Mouse (Mus musculus): Measurements from ENCODE around the gene Dazap1. TPM values are rescaled to one million over a fixed set of nuclear protein-coding genes. Genes with fewer than 3 reads are reported as not detected.

The Dazap1 gene
- total and polyA plus RNA-seq, 3 experiments, result 159 to 236 TPM; not detected in 1

- peaks cover 0 to 19% of the 10 kb centered on the region in 2 experiments; a peak in 3 of 4 replicates for H3K4me1 ChIP-seq (ENCODE audit: control insufficient read depth in 1 of 2, insufficient read depth in 2 of 2, low read length in 2 of 2)
- DNase-seq (ENCODE audit: low read depth, low spot score), result peak; percentile 99
- peaks cover 8% of the 10 kb centered on the region for H3K79me2 ChIP-seq (ENCODE audit: control insufficient read depth, insufficient read depth, low read length, poor library complexity)
- H3K27ac ChIP-seq (ENCODE audit: control insufficient read depth, low read depth, low read length), result peak within 1 kb of the TSS; percentile 63
- peak; percentile 55 for TF ChIP-seq NELFE (IDR thresholded peaks at IDR 0.05; ENCODE audit: low read depth, low read length)
- peak; percentile 36; the same call in 1 of the 2 replicates for TF ChIP-seq MYC (IDR thresholded peaks at IDR 0.05; ENCODE audit: low read depth, low read length)
- peak; percentile 44; the same call in 1 of the 2 replicates for TF ChIP-seq NRF1 (IDR thresholded peaks at IDR 0.05; ENCODE audit: insufficient read depth, low read depth, low read length, poor library complexity, severe bottlenecking)
- no peak for TF ChIP-seq SMC3 (IDR thresholded peaks at IDR 0.05; ENCODE audit: low read depth, low read length)
- peak in 2 of 3 experiments; percentile 16 to 49; a peak in 3 of 6 replicates for TF ChIP-seq CTCF (IDR thresholded peaks at IDR 0.05 in 2 of 3, conservative IDR thresholded peaks at IDR 0.05 in 1 of 3; ENCODE audit: control insufficient read depth in 1 of 3, insufficient read depth in 1 of 3, low read depth in 2 of 3, low read length in 3 of 3, poor library complexity in 1 of 3, severe bottlenecking in 1 of 3)
- TF ChIP-seq ELF1 (IDR thresholded peaks at IDR 0.05; ENCODE audit: low read depth, low read length), result peak; percentile 58; the same call in 1 of the 2 replicates
- peak; percentile 84 for TF ChIP-seq GATA1 (IDR thresholded peaks at IDR 0.05; ENCODE audit: low read depth, low read length)
- TF ChIP-seq MXI1 (IDR thresholded peaks at IDR 0.05; ENCODE audit: low read depth, low read length), result peak; percentile 19; the same call in 1 of the 2 replicates
- TF ChIP-seq RAD21 (IDR thresholded peaks at IDR 0.05; ENCODE audit: low read depth, low read length), result no peak
- no peak for TF ChIP-seq ZMIZ1 (IDR thresholded peaks at IDR 0.05; ENCODE audit: low read depth, low read length)
- TF ChIP-seq HCFC1 (IDR thresholded peaks at IDR 0.05; ENCODE audit: low read depth, low read length), result peak; percentile 74
- peak; percentile 72 for TF ChIP-seq SIN3A (IDR thresholded peaks at IDR 0.05; ENCODE audit: low read length)
- peak in 1 of 2 experiments; percentile 30; a peak in 2 of 4 replicates for TF ChIP-seq EP300 (IDR thresholded peaks at IDR 0.05; ENCODE audit: low read depth in 1 of 2, low read length in 2 of 2)
- peak; percentile 48; the same call in 1 of the 2 replicates for TF ChIP-seq ETS1 (IDR thresholded peaks at IDR 0.05; ENCODE audit: low read depth, low read length)
- 0 out of 2 replicates have a peak, but pooled peaks have one; percentile 31 for TF ChIP-seq MAZ (IDR thresholded peaks at IDR 0.05; ENCODE audit: low read depth, low read length)
- no peak for TF ChIP-seq TBP (IDR thresholded peaks at IDR 0.05; ENCODE audit: low read depth, low read length)
- 0 out of 2 replicates have a peak, but pooled peaks have one; percentile 22 for TF ChIP-seq RCOR1 (IDR thresholded peaks at IDR 0.05; ENCODE audit: low read depth, low read length)
- no peak for TF ChIP-seq ZKSCAN1 (IDR thresholded peaks at IDR 0.05; ENCODE audit: low read depth, low read length)
- 0 out of 2 replicates have a peak, but pooled peaks have one; percentile 27 for TF ChIP-seq UBTF (IDR thresholded peaks at IDR 0.05; ENCODE audit: borderline replicate concordance, insufficient read depth, low read depth, low read length)
- TF ChIP-seq MYB (IDR thresholded peaks at IDR 0.05; ENCODE audit: low read depth, low read length), result 0 out of 2 replicates have a peak, but pooled peaks have one; percentile 18
- peak; percentile 59 to 66; a peak in 2 of 4 replicates for TF ChIP-seq POLR2A (IDR thresholded peaks at IDR 0.05; ENCODE audit: control insufficient read depth in 1 of 2, insufficient read depth in 1 of 2, low read depth in 1 of 2, low read length in 2 of 2, poor library complexity in 1 of 2)
- no peaks in the 10 kb centered on the region for H3K27me3 ChIP-seq (ENCODE audit: control insufficient read depth in 1 of 2, insufficient read depth in 2 of 2, low read length in 2 of 2)
- peak within 1 kb of the TSS; percentile 74 to 99 for H3K4me3 ChIP-seq (ENCODE audit: control insufficient read depth in 1 of 2, insufficient read depth in 1 of 2, low read depth in 2 of 2, low read length in 2 of 2)
- H3K36me3 ChIP-seq (ENCODE audit: control insufficient read depth in 1 of 2, insufficient read depth in 2 of 2, low read length in 2 of 2), result peaks cover 0 to 9% of the 10 kb centered on the region in 2 experiments; a peak in 3 of 4 replicates
- H3K9ac ChIP-seq (ENCODE audit: control insufficient read depth, low read depth, low read length, poor library complexity, severe bottlenecking), result peak within 1 kb of the TSS; percentile 85
- no peaks in the 10 kb centered on the region for H3K9me3 ChIP-seq (replicated peaks; ENCODE audit: insufficient read depth, low read length)
These were observed 34.7 kb upstream of the Dazap1 start, which contains the start of gene Mum1 for GRCm38 (mm10) chr10:80226416-80227165. Mum1 (plus strand) TSS chr10:80226434.

Measured in MEL (cell line).